Mouse (Mus musculus): Measurements from ENCODE around the gene Tab1.
"Not testable (repeated sequence)": the region's sequence is repeated elsewhere in the genome, so short reads cannot be mapped to it uniquely, and the experiment has no call there.

Gene Tab1

DNA sequence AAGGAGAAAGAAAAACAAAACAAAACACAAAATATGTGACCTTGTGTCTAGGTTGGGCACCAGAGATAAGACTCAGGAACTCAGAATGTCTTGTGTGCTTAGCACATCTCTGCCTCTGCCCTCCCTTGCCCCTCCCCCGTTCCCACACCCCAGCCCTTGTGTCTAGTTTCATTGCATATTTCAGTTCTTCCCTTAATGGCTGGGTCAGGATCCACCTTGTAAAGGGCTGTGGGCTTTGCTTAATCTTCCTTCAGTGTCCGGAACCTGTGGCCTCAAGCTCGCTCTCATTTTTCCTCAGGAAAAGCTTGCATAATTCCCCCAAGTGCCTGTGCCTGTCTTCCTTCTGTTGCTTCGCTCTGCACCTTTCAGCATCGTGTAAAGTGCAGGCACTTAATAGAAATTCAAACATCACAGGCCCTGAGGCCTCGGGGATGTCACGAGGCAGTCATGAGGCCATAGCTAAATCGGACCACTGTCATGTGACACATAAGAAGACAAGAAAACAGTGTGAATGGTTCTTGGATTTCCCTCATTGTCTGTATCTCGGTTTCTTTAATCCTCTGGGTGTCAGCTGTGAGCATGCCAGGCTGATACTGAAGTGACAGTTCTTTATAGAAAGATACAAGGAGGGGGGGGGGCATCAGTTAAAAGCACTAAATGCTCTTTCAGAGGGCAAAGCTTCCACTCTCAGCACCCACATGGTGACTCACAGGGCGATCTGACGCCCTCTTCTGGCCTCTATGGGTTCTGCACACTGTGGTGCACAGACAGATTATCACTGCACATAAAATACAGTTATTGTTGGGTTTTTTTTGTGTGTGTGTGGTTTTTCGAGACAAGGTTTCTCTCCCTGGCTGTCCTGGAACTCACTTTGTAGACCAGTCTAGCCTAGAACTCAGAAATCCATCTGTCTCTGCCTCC is 27.2 kb upstream of the Tab1 start:
- in situ Hi-C loops (cut with MseI, MboI) = no loop called here

DNA sequence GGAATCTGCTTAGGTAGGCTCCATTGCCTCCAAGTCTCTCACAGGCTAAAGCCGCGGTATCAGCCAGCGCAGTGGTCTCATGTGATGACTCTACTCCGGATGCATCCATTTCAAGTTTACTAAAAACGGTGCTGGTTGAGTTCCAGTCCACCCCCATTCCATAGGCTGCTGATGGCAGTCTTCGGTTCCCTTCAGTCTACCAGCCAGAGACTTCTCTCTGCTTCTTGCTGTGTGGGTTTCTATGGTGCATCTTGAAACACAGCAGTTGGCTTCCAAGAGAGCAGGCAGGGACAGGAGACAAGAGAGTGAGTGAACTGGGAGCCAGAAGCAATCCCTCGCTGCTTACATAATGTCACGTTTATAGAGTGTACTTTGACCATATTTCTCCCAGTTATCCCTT is 25.8 kb upstream of the Tab1 start:
- in situ Hi-C loops (cut with MseI, MboI) = no loop called here

DNA sequence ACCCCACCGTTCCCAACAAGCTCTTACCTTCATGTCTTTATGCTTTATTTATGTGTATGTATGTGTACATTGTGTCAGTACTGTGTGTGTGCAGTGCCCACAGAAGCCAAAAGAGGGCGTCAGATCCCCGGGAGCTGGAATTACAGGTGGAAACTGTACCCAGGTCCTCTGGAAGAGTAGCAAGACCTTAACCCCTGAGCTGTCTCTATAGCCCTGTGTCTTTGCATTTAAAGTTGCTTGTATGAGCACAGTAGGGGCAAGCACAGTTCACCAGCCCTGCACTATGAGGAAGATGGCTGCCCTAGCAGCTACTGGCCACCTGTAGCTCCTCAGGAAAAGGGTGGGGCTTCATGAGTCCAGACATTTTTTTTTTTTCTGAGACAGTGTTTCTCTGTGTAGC is 25.4 kb upstream of the Tab1 start:
- in situ Hi-C loops (cut with MseI, MboI) = no loop called here

DNA sequence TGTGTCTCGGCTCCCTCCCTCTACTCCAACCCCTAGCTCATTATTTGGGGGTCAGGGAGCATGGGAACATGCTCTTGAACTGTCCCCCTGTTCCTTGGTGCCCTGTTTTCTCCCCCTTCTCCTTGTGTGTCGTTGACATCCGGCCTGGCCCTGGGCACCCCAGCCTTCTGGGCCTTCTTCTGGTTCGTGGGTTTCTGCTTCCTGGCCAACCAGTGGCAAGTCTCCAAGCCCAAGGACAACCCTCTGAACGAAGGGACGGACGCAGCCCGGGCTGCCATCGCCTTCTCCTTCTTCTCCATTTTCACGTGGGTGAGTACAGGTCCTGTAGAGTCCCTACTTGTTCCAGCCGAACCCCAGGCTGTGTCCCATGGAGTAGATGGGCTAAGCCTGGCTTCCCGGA is 21.5 kb upstream of the Tab1 start:
- in situ Hi-C loops (cut with MseI, MboI) = no loop called here

DNA sequence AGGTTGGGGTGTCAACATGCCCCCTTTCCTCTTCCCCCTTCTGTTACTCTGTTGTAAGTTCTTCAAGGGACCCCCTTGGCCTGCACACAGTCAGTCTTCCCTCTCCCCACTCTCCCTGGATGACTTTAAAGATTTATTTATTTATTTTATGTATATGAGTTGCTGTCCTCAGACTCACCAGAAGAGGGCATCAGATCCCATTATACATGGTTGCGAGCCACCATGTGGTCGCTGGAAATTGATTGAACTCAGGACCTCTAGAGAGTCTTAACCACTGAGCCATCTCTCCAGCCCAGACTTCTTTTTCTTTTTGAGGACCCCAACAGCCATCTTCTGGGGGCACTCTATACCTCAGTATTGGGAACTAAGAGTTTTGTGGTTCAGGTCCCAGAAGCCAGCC is 20.4 kb upstream of the Tab1 start:
- in situ Hi-C loops (cut with MseI, MboI) = no loop called here

DNA sequence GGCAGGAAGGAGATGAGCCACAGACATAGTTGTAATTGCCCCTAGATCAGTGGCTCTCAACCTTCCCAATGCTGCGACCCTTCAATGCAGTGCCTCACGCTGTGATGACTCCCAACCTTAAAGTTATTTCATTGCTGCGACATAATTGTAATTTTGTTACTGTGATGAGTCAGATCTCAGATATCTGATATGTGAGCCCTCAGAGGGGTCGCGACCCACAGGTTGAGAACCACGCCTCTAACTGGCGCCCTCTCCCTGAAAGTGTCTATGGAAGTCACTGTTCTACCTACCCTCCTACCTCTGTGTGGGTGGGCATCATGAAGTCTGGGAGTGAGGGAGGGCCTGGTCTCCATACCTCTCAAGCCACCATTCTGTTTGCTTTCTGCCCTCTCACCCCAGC is 18.5 kb upstream of the Tab1 start:
- in situ Hi-C loops (cut with MseI, MboI) = no loop called here

DNA sequence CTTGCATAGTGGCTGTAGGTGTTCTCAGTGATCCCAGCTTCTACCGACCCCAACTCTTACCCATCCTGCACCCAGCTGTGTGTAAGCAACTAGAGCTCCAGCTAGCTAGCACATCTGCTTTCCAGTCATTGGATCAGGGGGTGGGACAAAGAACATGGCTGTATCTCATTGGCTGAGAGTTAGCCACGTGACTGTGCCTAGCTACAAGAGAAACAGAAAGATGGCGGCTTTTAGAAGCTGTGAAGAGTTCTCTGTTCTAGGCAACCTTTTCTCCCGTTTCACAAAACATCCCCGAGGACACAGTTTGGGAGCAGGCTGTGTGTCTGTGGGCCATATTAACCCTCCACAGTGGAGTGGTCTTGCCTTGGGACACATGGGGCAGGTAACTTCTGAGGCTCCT is 17.7 kb upstream of the Tab1 start:
- in situ Hi-C loops (cut with MseI, MboI) = no loop called here

DNA sequence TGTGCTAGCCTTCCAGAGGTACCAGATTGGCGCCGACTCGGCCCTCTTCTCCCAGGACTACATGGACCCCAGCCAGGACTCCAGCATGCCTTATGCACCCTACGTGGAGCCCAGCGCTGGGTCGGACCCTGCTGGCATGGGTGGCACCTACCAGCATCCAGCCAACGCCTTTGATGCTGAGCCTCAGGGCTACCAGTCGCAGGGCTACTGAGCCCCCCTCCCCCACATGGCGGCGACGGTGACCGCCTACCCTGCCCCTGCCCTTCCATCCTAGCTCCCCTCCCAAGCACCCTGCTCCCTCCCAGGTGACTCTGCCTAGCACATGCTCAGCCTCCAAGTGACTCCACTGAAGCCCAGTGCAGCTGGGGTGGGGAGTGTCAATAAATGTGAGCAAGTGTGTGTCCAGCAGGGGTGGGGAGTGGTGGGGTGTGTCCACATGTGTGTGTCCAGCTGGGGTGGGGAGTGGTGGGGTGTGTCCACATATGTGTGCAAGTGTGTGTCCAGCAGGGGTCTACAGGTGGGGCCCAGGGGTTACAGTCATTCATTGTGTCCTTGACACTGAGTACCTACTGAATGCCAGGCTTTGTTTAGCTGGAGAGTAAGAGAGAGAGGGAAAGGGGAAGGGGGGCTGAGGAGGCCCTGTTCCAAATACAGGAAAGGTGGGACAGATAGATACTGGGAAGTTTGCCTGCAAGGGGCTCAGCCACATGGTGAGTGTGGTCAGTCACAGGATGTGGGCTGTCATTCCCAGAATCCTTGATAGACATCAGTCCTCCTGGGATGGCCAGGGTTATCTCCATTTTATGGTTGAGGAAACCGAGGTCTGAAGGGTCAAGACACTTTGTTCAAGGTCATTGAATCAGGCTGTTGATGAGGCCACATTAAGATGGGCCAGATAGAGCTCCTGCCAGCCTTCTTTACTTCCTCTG is 16.8 kb upstream of the Tab1 start:
- in situ Hi-C loops (cut with MseI, MboI) = no loop called here

DNA sequence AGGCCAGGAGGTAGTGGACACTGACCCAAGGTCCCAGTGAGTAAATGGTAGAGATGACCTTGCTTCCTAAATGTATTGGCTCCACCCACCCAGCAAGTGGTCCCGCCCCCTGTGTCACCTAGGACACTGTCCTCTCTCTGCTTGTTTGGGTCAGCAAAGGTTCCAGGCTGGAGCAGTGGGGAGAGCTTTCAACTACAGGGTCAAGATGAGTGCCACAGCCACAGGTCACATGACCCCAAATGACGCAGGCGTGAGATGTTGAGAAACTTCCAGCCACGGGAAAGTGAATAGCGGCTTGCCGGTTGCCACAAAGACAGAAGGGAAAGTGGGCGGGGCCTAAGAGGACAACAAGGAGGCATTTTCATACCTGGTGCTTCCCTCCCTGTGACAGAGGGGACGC is 15.8 kb upstream of the Tab1 start:
- in situ Hi-C loops (cut with MseI, MboI) = no loop called here

DNA sequence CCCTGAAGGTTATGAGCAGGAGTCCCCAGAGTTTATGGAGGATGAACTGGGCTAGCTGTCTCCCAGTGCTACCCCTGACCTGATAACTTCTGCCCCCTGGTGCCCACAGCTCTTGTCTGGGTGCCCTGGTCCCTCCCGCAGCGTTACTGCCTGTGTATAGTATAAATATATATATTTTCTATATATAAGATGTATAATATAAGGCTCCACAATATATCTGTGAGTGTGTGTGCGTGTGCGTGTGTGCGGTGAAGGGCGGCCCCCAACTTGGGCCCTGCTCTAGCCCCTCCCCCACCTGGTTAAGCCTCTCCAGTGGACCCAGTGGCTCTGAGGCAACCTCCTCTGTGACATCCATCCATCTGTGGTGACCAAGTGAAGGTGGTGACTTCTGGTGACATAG is 13.9 kb upstream of the Tab1 start:
- in situ Hi-C loops (cut with MseI, MboI) = no loop called here

DNA sequence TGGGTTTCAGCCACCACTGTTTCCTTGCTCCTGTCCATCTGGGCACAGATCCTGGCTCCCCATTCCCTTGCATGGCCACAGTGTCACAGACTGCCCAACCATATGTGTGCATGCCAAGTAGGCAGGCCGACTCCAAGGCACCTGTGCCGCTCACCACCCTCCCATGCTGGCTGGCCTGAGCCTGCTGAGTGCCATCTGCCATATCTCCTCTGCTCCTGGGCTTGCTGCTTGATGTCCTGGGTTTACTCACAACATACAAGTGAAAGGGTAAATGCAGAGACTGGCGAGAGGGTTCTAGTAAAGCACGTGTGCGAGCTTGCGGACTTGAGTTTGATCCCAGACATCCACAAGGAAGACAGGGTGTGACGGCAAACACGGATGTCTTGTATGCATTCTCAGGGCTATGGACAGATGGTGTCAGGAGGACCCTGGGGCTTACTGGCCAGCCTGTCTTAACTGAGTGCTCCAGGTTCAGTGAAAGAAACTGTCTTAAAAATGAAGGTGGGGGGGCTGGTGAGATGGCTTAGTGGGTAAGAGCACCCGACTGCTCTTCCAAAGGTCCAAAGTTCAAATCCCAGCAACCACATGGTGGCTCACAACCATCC is 11.1 kb upstream of the Tab1 start:
- in situ Hi-C loops (cut with MseI, MboI) = no loop called here

DNA sequence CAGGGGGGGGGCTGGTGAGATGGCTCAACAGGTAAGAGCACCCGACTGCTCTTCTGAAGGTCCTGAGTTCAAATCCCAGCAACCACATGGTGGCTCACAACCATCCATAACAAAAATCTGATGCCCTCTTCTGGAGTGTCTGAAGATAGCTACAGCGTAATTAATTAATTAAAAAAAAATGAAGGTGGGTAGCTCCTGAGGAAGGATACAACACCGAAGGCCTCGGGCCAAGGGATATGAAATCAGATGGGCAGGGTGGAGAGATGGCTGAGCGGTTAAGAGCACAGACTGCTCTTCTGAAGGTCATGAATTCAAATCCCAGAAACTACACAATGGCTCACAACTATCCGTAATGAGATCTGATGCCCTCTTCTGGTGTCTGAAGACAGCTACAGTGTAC is 10.5 kb upstream of the Tab1 start:
- in situ Hi-C loops (cut with MseI, MboI) = not testable (repeated sequence)

DNA sequence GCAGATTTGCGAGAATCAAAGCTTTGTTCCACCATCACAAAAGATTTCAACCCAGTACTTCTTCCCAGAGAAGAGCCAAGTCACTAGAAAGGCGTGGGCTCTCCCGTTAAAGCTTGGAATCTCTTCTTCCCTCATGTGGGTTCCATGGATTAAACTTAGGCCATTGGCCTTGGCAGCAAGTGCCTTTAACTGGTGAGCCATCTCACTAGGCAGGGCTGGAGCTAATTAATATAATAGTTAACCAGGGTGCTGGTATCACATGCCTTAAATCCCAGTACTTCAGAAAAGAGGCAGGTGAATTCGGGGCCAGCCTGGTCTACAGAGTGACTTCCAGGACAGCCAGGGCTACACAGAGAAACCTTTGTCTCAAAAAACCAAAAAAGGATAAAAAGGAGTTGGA is 8.3 kb upstream of the Tab1 start:
- in situ Hi-C loops (cut with MseI, MboI) = no loop called here

DNA sequence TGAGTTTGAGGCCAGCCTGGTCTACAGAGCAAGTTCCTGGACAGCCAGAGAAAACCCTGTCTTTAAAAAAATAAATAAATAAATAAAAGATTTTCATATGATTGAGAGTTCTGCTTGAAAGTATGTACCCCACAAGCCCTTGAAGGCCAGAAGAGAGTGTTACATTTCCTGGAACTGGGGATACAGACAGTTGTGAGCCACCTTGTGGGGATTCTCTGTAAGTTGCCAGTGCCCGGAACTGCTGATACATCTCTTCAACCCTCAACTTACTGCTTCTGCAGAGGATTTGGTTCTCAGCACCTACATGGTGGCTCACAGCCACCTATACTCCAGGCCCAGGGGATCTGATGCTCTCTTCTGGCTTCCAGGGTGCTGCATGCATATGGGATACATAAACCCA is 5.7 kb upstream of the Tab1 start:
- in situ Hi-C loops (cut with MseI, MboI) = no loop called here

DNA sequence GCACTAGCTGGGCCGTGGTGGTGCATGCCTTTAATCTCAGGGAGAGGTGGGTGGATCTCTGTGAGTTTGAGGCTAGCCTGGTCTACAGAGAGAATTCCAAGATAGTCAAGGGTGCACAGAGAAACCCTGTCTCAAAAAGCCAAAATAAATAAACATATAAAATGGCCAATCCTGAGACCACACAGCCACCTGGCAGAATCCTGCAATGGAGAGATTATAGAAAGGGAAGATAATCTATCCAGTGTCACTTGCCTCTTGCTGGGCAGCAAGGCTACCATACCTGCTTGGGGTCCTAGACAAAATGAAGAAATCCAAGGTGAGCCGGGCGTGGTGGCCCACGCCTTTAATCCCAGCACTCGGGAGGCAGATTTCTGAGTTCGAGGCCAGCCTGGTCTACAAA is 2.9 kb upstream of the Tab1 start:
- in situ Hi-C loops (cut with MseI, MboI) = no loop called here

DNA sequence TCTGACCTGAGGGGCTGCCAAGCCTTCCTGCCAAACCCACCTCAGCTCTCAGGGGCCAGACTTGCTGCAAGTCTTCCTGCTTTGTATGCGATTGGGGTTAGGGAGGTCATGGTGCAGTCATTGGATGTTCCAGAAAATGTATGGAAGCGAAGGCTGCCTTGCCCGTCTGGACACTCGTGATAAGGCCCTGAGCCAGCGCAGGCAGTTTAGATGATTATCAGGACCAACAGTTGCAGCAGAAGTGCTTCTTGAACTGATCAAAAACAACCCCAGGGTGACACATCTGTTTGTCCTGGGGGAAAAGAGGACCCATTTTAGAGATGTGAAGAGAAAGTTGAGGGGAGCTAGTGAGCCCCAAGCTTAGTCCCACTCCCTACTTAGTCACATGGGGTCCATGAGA is 2.2 kb upstream of the Tab1 start:
- in situ Hi-C loops (cut with MseI, MboI) = no loop called here

DNA sequence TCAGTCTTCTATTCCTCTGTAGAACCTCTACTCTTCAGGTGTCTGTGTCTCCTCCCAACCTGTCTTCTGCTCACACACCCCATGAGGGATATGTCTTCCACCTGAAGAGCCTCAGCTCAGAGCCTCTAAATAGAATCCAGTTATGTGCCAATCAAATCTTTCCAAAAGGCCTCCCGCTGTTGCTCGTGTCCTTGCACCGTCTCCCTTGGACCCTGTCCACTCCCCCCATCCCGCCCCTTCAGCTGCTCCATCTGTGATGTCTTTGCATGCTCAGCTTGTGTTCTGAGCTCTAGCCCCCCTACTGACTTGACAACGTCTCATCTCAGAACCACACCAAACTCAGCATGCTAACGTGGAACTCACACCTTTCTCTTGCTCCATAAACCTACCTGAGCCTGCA is 1.5 kb upstream of the Tab1 start:
- in situ Hi-C loops (cut with MseI, MboI) = no loop called here

DNA sequence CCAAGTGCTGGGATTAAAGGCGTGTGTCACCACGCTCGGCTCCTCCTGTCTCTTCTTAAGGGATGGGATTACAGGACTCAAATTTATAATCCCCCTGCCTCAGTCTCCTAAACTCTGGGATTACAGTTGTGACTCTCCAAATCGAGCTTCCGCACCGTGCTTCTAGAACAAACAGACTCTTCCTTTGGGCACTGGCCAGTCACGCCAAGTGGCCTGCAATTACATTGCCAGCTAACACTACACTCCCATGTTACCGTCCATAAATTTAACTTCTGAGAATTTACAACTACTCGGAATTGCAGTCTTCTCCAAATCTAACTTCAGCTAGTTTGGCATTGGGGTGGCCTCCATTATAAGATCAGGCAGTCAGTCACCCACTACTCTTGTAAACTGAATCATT is 475 bp upstream of the Tab1 start:
- in situ Hi-C loops (cut with MseI, MboI) = no loop called here

DNA sequence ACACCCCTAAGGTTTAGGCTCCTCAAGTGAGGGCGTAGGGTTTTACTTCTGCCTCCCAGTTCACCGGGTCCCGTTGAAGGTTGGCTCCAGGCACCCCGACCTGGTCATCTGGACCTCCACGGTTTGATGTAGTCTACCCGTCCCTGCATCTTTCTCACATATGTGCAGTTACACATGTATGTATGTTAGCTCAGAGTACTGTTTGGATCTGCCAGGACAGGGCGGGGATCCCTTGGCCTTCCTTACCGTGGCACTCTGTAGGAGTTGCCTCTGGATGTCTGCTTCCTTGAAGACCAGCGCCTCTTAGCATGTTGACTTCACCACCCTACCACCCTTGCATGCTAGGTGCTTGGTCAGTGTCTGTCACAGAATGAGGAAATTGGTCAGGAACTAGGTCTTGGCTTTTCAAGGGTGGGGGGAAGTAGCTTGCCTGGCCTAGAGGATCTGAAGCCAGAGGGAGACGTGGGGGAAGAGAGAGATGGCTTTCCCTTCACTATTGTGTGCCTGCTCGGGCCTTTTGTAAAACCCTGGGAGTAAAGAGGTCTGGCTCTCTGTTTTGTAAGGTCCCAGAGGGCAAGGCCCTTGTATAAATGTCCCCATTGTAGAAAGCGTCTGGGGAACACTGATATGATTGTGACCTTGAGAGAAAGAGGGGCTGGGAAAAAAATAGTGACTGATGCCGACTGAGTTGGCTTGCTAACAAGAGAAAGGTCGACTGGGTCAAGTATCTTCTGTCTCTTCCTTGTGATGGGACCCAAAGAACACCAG is 939 bp downstream of the Tab1 start:
- in situ Hi-C loops (cut with MseI, MboI) = no loop called here

DNA sequence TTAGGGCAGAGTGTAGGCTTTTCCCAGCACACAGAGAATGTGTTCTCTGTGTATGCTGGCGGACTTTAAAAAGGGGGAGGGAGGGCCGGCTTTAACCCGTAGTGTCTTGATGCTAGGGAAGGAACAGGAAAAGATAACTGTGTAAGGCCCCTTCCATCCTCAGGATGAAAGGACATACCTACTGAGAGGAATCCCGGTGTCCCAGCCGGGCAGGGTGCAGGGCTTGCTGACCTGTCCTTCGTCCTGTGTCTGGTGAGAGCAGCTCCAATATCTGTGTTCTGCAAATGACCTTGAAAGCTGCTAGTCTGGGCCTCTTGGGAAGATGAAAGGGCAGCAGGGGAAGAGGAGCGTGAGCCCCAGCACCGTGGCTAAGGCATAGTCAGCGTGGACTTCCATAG is 1.5 kb downstream of the Tab1 start:
- in situ Hi-C loops (cut with MseI, MboI) = no loop called here

DNA sequence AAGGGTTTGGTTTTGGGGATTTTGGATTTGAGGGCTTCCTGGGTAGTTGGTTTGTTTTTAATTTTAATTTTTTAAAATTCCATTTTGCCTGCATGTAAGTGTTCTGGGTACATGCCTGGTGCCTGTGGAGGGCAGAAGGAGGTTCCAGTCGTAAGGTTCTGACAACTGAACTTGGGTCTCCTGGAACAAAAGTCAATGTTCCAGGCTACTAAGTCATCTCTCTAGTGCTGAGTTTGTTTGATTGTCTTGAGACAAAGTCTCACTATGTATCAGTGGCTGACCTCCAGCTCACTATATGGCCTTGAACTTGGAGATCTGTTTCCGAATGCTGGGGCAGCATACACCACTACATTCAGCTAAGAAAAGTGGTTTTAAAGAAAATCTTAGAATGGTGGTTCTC is 2.6 kb downstream of the Tab1 start:
- in situ Hi-C loops (cut with MseI, MboI) = no loop called here

DNA sequence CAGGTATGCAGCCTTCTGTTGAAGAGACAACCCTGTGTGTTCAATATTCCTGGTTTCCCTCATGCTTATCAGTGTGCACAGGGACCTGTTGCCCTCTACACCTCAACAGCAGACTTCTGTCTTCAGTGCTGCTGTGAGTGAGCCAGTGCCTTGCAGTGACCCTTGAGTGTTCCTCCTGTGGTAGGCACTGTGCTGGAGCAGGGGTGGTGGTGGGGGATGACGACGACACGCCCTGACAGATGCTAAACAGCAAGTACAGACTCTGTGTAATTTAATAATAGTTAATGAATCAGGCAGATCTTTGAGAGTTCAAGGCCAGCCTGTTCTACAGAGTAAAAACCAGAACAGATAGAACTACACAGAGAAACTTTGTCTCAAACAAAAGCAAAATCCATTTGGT is 3.7 kb downstream of the Tab1 start:
- in situ Hi-C loops (cut with MseI, MboI) = no loop called here
